Mouse (Mus musculus) heart, adult 8-10 months (tissue): ENCODE data around the gene B4galt7. TPM values are rescaled to one million over a fixed set of nuclear protein-coding genes. Genes with fewer than 3 reads are reported as not detected.
"Not testable (repeated sequence)": the region's sequence is repeated elsewhere in the genome, so short reads cannot be mapped to it uniquely, and the experiment has no call there.

Experiments
- DNase-seq: peaks from one replicate; pipeline ENCODE4 v3.0.0; 2022; ENCODE audit warnings: low spot score
- total RNA-seq, 4 experiments: library from RNA; stranded (reverse); gene quantifications; 2 replicates each; pipeline ENCODE4 v1.2.4; 2022

The B4galt7 gene
- 1 to 10 TPM; 8.0 to 9.1 (median 8.8) TPM for total RNA-seq

DNA sequence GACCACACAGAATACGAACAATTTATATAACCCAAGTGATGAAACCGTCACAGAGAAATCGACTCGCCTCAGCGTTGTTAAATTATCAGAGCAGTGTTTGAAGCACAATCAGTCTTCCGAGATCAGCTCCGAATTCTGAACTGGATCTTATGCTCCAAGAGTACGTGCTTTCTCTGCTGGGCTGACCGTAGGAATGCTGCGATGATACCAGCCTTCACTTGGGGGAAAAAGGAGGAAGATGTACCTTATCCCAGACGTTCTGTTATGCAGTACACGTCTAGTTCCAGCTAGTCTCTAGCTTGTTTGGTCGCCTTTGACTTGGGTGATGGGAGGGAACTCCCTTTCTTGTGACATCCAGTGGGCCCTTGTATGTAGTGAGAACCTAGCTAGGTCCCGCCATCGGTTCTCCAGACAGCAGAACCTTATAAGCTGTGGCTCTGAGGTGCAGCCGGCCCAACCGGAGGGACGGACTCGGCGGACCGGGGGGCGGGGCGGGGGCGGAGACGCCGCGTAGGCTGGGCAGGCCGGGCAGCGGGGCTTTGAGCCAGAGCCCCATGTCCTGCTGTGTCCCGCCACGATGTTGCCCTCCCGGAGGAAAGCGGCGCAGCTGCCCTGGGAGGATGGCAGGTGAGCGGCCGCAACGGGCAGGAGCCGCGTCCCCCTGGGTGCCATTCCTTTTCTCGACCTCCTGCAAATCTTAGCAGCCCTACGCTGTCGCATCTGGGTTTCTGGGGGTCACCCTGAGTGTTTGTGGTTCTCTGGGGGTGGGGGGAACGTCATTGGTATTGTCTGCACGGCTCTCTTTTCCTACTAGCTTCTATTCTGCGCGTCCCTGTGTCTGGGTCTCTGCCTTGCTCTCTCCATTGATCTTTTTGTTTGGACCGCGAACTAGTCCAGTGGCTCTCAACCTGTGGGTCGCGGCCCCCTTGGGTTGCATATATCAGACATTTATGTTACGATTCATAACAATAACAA, at the start of gene B4galt7:
Gene B4galt7 (plus strand): TSS at position 331 of the 975 bp plus-strand sequence.
- DNase-seq = peak; percentile 87

DNA sequence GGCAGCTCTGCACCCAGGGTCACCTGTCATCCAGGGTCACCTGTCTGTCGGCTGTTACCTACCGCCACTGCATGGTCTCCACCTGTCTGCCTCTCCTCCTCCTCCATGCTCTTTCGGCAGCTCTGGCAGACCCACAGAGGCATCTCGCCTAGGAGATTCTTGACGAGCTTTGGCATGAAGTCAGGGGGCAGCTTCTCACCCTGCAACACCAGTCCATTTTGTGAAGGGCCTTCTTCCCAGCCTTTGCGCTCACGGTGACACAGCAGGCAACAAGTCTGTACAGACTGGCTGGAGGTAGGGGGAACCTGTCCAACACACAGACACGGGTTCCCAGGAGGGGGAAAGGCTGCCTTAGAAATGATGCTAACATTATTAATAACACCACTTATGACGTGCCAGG, 43.8 kb upstream of the B4galt7 start:
- no peak for DNase-seq

DNA sequence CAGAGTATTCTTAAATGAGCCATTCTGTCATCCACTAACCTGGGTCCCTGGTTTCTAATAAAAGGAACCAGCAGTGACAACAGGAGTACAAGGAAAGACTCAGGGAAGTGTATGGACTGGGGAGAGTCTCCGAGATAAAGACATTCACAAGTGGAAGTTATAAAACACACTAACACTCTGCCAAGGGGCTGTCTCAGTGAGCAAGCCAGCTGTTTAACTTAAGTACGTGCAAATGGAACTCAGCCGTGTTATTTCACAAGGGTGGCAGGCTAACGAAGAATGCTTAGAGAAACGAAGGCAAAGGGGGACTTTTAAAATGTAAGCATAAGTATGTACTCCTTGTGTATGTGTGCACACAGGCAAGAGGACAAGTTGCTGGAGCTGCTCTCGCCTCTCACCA, 42.2 kb upstream of the B4galt7 start:
- no peak for DNase-seq

GRCm38 (mm10) chr13:55563266-55563879, 36.3 kb upstream of the B4galt7 start:
- no peak for DNase-seq

GRCm38 (mm10) chr13:55567001-55567400, 32.7 kb upstream of the B4galt7 start:
- no peak for DNase-seq

DNA sequence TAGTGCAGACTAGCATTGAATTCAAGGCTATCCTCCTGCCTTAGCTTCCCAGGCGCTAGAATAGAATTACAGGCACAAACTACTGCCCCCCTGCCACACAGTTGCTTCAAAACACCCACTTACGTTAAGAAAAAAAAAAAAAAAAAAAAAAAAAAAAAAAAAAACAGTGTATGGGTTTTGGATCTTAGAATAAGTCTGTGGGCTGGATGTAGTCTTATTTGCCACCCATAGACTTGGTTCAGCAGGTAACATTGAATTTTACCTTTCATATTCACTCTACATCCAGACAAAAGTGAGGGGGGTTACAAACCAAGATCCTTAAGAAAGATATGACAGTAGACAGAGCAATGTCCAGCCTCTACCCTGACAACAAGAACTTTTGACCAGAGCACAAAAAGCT, 31.7 kb upstream of the B4galt7 start:
- no peak for DNase-seq

DNA sequence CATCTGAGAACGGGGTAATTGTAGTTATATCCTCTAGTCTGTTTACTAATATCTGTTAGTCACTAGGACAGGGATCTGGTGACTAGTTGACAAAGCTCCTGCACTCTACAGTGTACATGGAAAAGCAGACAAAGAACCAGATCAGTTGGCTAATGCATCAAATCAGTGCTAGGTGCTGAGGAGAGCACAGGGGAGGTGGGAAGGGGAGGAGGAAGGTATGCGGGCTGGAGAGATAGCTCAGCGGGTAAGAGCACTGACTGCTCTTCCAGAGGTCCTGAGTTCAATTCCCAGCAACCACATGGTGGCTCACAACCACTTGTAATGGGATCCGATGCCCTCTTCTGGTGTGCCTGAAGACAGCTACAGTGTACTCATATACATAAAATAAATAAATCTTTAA, 31.2 kb upstream of the B4galt7 start:
- not testable (repeated sequence) for DNase-seq

- no peak for DNase-seq
Measured at GRCm38 (mm10) chr13:55569726-55570285, 29.9 kb upstream of the B4galt7 start.

- peak; percentile 11 for DNase-seq
Measured at GRCm38 (mm10) chr13:55570286-55570973, 29.3 kb upstream of the B4galt7 start.

DNA sequence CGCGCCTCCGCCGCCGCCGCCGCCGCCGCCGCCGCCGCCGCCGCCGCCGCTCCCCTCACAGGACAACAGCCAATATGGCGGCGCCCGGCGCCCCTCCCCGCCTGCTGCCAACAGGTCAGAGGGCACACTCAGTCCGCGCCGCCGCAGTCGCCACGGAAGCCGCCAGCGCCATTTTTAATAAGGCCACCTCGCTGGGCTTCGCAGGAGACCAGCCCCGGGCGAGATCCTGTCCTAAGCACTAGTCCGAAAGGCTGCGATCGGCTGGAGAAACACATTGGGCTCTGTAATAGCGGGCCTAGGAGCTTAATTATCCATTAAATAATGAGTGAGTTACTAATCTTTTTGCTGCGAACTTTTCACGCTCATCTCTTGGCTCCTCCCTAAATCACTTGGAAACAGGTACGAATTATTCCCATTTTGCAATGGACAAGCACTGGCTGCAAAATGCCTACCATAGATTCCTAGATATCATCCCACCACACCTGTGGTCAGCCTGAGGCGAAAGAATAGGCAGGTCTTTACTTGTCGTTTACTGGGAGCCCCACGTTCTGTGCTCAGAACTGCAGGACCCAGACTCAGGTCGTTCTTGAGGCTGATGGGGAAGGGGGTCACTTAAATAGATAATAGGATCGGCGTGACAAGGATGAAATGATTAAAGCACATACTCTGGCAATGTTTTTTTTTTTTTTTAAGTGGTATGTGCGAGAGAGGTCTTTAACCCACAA, 28.5 kb upstream of the B4galt7 start, which contains the start of gene Fam193b:
Gene Fam193b (minus strand): TSS at position 94 of the 725 bp plus-strand sequence.
- DNase-seq = peak; percentile 95

DNA sequence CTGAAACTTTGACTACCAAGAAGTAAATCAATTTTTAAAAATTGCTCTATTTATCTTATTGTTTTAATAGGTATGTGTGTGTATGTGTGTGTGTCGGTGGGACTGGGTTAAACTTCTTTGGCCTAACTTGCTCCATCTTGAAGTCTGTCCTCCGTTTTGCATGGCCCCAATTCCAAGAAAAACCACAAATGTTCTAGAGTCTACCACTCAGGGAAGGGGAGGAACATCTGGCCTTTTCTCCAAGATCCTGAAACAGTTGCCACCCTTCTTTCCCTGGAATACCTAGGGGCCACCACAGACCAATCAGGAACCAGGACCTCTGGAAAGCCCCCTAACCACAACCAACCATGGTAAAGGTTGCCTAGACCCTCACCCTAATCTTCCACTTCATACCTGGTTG, 27.7 kb upstream of the B4galt7 start:
- DNase-seq = no peak

GRCm38 (mm10) chr13:55573432-55573831, 26.3 kb upstream of the B4galt7 start, which contains the start of gene Tmed9:
Tmed9 (plus strand) TSS chr13:55573732.
- no peak for DNase-seq

GRCm38 (mm10) chr13:55574321-55574720, 25.4 kb upstream of the B4galt7 start:
- DNase-seq = no peak

DNA sequence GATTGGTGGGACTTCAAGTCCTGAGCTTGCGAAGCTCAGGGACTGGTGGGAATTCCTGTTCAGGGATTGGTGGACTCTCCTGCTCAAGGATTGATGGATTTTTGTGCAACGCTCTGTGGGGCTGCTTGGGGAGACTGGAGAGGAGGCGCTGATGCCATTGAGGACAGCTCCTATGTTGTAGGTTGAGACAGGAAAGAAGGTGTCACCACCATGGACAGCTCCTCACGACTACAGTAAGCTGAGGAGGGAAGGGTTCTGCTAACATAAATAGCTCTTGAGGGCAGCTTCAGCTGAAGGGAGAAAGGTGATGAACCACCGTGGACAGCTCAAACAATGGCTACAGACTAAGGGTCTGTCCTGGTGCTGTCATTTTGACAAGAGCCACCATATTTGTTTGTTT, 23.8 kb upstream of the B4galt7 start:
- no peak for DNase-seq

DNA sequence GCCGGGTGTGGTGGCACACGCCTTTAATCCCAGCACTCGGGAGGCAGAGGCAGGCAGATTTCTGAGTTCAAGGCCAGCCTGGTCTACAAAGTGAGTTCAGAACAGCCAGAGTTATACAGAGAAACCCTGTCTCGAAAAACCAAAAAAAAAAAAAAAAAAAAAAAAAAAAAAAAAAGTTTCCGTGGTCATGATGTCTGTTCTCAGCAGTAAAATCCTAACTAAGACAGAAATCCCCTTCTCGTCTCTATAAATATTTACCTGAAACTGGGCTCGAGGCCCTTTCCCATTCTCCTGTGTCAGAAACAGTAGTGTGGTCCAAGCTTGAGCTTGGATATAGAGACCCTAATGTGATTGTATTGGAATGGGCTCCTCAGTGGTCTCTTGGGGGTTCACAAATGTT, 22.8 kb upstream of the B4galt7 start:
- DNase-seq = not testable (repeated sequence)

DNA sequence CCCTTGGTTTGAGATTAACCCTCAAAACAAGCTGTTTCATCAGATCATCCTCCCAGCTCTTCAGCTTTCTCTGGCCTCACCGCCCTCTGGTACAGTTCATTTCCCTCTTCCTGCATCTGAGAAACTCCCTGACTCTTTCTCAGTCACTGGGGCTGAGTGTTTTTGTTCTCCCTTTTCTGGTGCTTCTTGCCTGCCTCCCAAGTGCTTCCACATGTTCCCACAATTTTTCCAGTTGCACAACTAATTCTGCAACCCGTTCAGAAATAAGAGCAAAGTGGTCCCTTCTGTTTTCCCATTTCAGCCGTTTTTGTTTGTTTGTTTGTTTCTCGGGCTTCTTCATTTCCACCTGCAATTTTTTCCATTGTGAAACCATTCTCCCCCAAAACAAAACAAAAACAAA, 21.6 kb upstream of the B4galt7 start:
- DNase-seq = no peak

DNA sequence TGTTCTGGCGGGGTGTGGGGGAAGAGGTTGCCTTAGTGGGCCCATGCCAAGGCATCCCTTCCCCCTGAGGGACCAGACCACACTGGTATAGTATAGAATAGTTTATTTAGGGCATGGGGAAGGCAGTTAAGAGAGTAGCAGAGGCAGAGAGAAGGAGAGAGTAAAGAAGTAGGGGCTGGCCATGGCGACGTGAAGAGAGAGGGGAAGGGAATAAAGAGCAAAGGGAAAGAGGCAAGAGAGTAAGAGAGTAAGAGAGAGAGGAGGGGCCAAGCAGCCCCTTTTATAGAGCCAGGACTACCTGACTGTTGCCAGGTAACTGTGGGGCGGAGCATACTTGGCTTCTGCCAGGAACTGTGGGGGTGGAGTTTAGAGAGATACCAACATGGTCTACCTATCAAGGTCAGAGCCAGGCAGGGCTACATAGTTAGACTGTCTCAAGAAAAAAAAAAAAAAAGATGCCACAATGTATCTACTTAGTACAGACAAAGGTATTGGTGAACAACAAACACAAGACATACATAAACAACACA, 7.7 kb upstream of the B4galt7 start:
- no peak for DNase-seq

DNA sequence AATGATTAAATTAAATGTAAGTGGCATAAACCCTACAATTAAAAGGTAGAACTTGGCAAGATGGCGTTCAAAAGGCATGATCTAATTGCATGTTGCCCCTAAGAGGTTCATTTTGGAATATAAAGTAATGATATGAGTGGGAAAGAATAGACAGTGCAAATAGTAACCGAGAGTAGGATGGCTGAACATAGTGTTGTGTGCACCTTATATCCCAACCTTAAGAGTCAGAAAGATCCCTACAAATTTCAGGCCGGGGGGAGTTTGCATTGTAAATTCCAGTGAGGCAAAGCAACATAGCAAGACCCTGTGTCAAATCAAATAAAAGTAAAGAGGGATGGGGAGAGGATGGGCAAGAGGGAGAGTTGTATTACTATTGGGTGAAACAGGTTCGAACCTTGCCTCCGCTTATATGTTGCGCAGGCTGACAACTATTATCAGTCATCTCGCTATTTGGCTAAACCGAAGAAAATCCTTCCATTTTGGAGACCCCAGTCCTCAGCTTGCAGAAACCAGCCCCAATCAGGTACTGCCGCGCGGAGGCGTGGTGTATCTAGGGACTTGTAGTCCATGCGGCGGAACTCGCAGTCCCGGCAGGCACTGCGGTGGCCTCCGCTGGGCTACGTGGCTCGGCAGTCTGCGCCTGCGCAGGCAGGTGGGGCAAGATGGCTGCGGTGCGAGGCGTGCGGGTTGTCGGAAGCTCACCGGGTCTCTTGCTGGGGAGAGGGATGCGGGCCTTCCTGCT, 7.0 kb upstream of the B4galt7 start:
- DNase-seq = peak; percentile 95

GRCm38 (mm10) chr13:55593254-55593747, 6.4 kb upstream of the B4galt7 start:
- no peak for DNase-seq

DNA sequence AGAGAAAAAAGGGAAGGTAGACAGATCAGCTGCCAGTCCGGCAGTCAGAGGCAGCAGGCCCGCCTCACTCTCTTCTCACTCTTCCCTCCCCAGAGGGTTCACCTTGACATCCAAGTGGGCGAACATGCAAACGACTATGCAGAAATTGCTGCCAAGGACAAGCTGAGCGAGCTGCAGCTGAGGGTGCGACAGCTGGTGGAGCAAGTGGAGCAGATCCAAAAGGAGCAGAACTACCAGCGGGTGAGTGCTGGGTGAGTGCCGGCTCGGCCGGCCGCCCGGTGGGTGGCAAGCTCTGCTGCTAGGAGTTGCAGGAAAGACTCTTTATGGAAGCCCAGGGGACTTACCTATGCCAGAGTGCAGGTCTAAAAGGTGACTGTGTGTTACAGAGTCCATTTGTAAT, 4.3 kb upstream of the B4galt7 start:
- DNase-seq = peak; percentile 16
